Mouse (Mus musculus) layer of hippocampus, postnatal 36 days (tissue): Measurements from ENCODE around the gene Aldh3a2. TPM values are rescaled to one million over a fixed set of nuclear protein-coding genes. Genes with fewer than 3 reads are reported as not detected.
A peak's percentile ranks its signal among the peaks of the same experiment; 100 is the strongest.
"Not testable (repeated sequence)": the region's sequence is repeated elsewhere in the genome, so short reads cannot be mapped to it uniquely, and the experiment has no call there.

Source experiments
- DNase-seq, 2 experiments: peaks; one replicate each; pipeline ENCODE4 v3.0.0; 2022
- total RNA-seq, 2 experiments: library from RNA; stranded (reverse); gene quantifications; 2 replicates each; pipeline ENCODE4 v1.2.3; 2021

Gene Aldh3a2
- total RNA-seq, 2 experiments from 2014 or later: 57.8 to 60.8 TPM

DNA sequence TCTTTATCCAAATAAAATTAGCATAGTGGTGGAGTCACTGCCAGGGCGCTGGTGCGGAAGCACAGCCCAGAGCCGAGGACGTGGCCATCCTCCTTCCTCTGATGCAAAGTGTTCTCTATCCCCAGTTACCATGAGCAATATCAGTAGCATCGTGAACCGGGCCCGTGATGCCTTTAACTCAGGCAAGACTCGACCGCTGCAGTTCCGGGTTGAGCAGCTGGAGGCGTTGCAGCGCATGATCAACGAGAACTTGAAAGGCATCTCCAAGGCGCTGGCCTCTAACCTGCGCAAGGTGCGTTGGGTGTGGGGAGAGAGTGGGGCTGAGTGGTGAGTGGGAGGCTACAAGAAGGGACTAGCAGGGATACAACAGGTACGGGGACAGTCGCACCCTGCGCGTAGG is 55.2 kb downstream of the Aldh3a2 start:
- DNase-seq: no peak

DNA sequence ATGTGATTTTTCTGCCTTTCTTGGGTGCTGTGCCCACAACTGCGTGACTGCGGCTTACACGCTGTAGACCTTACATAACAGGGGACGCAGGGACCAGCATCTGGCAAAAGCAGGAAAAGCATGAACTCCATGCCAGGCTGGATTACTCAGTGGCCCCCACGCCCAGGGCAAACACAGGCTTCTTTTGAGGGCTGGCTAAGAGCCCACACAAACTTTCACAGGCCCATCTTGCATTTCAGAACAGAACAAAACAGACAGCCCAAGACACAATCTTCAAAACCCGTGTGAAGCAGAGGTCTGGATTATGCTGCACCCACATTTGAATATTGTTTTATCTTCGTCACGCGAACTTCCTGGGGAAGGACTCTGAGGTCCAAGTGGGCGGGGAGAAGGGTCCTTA is 58.9 kb downstream of the Aldh3a2 start:
- DNase-seq: no peak

DNA sequence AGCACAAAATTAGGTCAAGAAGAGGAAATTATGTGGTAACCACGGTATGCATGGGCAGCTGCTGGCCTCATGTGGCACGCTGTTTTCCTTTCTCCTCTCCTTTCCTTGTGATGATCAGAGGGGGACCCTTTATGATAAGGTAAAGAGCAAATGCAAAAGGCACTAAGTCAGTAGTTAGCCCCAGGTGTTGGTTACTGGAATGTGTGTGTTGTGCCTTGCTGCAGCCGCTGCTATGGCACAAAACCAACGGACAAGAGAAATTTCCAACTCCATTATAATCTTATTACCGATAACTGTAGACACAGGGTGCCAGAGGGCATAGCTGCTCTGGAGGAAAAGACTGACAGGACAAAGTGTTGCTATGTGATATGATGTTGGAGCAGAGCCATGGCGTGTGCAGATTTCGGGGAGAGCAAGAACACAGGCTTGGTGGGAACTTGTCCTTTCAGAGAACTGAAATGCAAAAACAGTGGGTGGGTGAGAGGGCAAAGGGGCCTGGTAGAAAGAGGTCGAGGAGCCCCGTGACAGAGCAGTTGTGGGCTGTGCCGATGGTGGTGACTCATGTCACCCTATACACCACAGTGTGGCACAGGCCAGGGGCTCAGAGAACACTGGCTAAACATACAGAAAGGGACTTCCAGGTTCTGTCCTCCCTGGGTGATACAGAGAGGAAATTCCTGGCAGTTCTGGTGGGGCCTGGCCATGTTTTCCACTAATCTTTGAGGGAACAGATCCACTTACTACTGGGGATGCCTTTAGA is 59.6 kb downstream of the Aldh3a2 start, which contains the start of gene Aldh3a1:
Gene Aldh3a1 (plus strand): TSS at position 51 of the 760 bp plus-strand sequence.
- DNase-seq: no peak

DNA sequence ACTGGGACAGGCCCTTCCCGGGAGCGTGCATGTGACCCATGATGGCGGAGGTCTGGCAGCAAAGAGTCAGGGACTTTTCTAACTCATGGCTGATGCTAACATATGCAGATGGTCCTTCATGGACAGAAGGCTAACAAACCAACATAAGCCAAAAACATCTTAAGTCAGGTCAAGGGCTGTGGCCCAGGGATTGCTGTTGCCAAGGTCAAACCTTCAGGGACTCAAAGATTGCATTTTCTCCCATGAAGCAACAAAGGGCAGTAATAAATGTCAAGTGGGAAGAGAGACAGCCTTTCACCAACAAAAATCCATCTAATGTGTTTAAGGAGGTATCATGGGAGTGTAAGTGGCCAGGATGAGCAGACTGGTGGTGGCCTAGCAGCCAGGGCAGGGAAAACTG is 61.1 kb downstream of the Aldh3a2 start:
- DNase-seq: no peak

DNA sequence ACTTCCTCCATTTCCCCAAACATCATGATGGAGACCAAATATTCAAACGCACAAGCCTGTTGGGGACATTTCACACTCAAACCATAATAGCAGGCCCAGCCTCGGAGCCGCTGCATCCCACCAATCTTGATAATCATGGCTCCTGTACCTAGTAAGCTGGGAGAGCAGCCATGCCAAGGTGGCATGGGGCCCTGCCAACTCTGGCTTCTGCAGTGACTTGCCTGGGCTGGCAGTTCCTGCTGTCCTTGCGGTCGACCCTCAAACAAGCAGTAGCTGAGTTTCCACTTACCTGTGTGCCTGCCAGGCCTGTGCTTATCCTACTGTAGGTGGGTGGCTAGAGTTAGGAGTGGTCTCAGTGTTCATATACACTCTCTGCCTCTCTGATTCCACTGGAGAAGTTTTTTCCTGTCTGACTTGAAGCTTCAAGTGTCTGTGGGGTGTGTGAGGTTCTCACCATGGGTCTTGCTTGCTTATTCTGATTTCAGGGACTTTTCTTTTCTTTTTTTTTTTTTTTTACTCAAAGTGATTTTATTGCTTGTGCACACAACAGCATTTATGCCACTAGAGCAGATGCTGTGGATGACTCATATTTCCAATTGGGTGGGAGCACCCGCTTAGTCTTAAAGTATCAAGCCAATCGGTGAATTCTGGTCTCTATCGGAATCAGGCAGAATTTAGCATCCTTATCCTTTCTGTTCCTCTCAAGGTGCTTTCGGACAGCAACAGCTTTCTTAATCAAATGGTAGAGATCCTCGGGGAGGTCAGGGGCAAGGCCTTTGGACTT is 61.9 kb downstream of the Aldh3a2 start:
- DNase-seq: no peak

DNA sequence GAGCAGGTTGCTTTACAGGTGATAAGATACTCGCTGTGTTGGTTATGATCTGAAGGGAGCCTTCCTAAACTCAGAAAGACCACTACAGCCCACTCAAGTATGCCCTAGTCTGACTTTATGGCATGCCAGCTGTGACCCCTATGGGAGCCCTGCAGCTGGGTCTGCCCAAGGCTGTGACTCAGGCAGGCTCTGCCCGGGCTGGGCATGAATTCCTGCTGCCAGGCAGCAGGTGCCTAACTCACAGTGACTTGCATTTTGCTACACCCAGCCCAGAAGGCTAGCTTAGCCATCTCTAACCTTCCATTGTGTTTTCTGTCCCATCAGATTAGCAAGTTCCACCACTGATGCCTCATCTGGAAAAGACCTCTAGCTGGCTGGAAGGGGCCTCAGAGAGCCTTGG is 64.5 kb downstream of the Aldh3a2 start:
- no peak for DNase-seq

DNA sequence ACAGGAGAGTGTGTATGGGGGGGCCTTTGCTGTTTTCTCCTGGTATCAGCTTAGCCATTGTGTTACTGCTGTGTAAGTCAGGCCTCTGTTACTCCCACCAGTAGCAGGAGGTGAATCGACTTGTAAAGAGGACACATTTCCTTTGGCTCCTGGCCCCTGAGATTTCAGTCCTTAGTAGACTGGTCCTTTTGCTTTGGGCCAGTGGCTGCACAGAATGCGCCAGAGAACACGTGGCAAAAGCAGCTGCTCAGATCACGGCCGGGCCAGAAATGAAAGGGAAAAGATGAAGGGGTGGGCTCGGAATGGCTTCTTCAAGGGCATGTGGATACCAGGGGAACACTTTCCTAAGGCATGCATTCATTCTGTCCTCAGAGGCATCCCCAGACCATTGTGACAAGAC is 65.1 kb downstream of the Aldh3a2 start:
- DNase-seq: no peak

DNA sequence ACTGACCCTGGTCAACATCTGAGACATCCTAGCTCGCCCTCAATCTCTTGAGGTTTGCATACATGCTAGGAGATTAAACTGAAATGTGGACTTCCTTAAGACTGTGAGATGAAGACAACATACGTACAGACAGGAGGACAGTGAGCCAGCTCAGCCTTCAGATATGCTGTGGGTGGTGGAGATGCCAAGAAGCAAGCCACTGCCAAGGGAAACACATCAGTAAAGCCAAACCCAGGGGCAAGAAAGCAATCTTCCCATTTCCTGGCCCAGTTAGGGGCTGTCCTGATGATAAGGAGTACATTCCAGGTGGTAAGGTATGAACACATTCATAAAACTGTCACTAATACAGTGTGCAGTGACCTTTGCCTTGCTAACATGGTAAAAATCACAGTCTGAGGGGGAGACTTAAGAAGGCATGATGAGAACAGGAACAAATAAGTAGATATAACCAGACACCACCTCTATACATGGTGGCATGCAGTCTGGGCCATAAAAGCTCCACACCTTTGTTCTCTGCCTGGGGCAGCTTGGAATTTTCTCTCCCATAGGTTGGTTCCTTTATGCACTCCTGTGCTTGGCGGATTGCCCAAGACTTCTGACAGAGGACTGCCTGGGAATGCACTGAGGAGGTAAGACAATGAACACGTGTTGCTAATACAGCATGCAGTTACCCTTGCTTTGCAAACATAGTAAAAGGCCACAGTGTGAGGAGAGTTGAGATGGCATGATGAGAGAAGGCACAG is 67.5 kb downstream of the Aldh3a2 start:
- no peak for DNase-seq

DNA sequence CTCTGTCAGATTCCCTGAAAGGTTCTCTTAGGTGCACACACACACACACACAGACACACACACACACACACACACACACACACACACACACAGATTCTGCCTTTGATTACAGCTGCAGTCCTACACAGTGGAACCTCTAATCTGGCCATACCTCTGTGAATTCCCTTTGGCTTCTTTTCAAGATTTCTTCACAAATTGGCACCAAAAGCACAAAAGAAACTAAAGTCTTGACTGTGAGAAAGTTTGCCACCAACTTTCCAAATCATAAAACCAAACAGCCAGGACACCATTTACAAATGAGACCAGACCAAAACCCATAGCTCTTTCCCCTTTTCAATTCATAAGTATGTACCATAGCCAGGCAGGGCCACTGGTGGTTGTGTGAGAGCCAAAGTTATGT is 69.3 kb downstream of the Aldh3a2 start:
- DNase-seq: no peak

DNA sequence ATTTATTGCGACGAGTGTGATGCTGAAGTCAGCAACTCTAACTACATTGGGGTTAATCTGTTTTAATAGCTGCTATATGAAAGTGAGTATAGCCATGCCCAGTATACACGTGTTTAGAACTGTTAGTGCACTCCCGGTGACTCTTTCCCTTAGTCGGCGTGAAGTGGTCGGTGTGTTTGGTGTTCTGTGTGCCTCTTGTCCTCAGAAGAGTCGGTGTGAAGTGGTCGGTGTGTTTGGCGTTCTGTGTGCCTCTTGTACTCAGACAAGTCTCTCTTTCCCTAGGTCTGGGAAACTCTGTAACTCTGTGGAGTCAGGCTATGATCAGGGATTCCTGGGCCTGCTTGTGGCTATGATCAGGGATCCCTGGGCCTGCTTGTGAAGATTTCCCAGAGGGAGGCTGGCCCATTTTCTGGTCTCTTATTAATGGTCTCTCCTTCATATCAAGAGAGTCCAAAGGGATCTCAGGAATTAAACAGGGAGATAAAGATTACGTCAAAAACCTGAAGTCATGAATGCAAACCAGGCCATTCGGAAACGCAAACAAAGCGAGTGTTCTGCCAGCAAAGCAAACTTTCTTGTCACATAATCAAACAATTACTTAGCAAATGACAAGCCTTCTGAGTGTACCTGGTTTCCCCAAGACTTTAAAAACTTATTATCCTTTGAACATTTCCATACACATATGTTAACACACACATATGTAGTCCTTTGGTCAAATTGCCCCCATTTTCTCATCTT is 70.5 kb downstream of the Aldh3a2 start:
- DNase-seq: no peak

DNA sequence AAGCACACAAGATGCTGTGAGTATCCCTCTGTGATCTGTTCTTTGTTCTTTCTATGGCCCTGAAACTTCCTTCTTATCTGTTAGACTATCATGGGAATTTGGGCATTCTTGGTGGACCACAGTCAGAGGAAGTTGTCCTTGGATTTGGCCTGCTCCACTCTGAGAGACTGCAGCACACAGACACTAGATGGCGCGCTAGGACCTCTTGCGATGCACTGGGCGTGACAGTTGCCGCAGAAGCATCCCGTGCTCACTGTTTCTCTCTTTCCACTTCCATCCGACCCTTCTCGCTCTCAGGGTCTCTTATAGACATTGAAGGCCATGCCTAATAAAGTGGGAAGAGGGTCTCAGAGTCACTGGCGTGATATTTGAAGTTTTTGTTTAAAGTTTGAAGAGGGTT is 73.9 kb downstream of the Aldh3a2 start:
- peak; percentile 74 to 77 for DNase-seq

DNA sequence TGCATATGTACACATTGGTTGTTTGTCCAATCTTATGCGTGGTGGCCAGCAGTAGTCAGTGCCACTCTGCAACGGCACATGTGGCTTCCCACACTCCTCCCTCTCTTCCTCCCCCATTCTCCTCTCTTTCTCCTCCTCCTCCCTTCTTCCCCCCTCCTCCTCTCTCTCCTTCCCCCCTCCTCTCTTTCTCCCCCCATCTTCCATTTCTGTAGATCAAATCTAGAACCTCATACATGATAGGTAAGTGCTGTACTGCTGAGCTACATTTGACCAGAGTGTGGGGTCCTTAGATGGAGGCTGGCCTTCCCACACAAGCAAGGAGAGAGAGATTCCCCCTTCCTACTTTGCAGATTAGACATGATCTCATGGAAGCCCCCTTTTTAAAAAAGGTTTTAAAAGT is 74.5 kb downstream of the Aldh3a2 start:
- DNase-seq: no peak

DNA sequence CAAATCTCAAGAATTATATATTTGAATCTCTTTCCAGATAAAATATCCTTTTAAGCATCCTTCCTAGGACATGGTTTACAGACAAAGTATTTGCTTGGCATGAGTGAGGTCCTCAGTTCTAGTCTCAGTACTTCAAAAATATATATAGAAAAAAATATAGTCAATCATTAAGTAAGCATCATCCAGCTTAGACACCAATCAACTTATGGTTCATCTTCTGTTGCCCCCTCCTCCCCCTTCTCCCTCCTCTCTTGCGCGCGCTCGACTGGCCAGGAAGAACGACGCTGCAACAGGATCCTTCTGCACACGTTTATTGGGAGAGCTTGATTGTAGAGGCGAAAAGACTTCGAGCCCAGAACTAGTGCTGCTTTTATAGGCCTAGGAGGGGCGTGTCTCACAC is 75.1 kb downstream of the Aldh3a2 start:
- not testable (repeated sequence) for DNase-seq

DNA sequence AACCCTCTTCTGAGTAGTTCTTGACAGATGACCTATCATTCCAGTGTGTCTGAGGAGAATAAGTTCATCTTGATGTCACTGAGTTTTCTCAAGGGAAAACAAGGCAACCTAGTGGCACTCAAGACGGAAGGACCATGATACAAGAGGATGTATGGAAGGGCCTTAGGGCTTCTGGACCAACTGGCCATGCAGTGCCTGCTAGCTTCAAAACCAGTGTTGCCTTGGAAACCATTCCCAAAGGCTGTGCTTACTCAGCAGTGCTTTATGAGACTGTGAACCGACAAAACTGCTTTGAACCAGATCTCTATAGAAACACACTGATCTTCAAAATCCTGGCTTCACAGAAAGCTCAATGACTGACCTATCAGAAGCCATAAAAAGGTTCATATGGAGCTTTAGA is 76.5 kb downstream of the Aldh3a2 start:
- DNase-seq: no peak

DNA sequence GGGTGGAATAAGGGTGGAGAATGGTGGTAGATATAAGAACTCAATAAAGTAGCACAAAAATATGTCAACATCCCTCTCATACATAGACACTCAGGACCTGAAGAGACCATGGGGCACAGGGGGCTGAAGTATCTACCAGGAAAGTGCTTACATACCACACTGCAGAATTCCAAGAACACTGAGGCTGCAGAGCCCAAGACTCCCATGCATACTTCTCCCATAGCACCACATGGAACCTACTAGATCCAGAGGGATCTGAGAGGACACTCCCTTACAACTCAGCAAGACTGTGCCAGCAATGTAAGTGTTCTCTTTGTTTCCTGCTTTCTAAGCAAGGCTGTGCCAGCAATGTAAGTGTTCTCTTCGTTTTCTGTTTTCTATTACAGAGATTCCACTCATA is 83.4 kb downstream of the Aldh3a2 start:
- no peak for DNase-seq

DNA sequence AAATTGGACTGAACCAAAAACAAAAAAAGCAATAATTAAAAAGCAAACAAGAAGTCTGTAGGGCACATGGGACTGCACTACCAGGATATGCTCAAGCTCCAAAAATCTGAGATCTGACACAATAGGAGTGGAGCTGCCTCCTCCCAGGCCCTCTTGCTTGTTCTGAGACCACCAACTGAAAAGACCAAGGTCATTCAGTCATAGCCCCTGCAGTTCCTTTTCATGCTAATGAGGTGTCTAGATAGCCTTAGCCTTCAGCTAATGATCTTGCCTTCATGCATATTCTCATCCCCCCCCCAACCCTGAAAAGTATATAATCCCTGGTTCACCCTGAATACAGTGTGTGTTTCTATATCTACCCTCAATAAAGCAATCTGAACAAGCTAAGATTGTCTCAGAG is 85.6 kb downstream of the Aldh3a2 start:
- DNase-seq: no peak

DNA sequence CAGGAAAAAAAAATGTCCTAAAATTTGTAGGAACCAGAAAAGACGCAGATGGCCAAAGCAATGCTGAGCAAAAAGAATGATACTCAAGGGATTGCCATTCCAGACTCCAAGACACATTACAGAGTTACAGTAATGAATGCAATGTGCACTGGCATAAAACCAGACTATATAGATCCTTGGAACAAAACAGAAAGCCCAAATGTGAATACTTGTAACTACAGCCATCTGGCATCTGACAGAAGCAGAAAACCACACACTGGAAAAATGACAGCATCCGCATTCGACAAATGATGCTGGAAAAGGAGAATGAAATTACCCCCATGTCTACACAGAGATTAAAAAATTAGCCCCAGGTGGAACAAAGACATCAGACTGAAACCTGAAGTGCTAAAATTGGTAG is 86.9 kb downstream of the Aldh3a2 start:
- peak in 1 of 2 experiments; percentile 11 for DNase-seq

DNA sequence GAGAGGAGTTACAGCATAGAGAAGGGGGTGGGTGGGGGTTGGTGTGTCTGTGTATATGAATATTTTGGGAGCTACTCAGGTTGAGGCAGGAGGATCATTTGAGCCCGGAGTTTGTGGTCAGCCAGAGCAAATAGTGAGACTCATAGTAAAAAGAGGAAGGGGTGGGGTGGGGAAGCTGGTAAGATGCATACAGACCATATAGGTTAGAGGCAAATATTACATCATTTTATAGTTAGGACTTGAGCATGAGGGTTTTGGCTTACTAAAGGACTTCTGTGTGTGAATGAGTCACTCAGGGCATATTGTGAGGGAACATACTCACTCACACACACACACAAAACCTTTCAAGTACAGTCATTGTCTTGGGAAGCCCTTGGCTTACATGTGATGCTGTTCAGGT is 90.9 kb downstream of the Aldh3a2 start:
- no peak for DNase-seq

DNA sequence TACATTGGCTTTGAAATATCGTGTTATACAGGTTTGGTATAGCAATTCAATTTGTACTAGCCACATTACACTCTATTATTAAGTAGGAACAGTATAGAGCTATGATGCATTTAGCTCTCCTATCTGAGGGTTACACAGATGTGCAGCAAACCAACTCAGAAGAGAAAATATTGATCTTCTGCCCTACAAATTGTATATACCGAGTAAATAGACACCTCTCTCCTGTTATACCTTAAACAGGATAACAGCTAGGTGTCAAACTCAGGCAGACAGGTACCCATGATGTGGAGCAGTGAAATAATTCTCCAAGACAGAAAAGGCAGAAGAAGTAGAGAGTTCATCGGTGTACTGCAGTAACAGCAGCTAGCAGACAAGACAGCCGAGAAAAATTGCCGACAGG is 91.5 kb downstream of the Aldh3a2 start:
- no peak for DNase-seq

DNA sequence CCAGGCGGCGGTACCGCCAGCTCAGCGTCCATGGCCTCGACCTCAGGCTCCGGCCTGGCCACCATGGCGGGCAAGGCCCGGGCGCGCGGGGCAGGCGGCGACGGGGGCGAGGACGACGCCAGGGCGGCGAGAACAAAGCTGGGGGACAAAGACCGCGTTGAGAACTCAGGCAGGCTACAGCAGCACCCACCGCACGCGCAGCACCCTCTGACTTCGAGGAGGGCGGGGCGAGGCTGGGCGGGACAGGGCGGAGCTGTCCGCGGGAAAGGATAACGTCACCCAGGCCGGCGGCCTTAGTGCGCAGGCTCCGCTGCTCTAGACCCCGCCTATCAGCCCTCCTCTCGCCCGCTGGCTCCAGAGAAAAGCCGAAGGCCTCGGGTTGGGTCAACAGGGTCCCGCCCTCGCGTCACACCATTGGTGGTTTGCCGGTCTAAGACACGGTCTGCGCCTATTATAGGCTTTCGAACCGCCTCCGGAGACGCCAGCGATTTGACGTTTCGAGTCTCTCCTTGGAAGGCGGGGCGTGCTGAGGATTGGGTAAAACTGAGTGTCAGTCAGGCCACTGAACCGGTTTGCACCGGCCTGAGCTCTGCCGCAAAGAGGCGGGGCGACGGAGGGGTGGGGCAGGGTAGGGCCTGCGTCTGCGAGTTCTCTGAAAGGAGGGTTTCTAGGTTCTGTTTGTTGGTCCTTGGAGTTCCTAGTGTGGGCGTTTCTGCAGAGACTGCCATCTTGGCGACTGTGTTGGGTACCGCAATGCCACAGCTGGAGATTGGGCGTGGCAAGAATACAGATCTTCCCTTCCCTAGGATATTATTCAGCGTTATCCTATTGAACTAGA is 92.2 kb downstream of the Aldh3a2 start, which contains the start of gene Usp22:
Gene Usp22 (minus strand): TSS at position 235 of the 838 bp plus-strand sequence.
- DNase-seq: peak; percentile 100

DNA sequence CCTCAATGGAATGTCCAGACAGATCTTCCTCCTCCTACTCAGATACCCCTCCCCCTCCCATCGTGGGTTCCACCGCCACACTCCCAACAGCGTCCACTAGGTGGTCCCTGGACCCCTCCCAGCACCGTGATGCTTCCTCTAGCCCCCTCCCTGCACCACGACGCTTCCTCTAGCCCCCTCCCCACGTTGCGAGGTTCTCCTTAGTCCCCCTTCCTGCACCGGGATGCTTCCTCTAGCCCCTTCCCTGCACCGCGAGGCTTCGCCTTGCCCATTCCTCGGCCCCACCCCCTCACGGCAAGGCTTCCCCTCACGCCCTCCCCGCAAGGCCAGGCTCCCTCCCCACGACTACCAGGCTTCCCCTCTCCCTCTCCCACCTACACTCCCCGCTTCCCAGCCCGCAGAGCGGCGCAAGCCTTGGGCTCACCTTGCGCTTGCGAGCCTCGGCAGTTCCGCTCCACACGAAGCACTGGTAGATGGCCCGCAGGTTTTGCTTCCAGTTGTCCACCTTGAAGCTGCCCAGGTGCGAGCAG is 92.9 kb downstream of the Aldh3a2 start:
- DNase-seq: peak in 1 of 2 experiments; percentile 21
